Mouse (Mus musculus): ENCODE results near the gene Neb. TPM values are rescaled to one million over a fixed set of nuclear protein-coding genes. Genes with fewer than 3 reads are reported as not detected.
"Not testable (repeated sequence)": the region's sequence is repeated elsewhere in the genome, so short reads cannot be mapped to it uniquely, and the experiment has no call there.

Gene Neb
- polyA plus RNA-seq, 1 experiment from 2014 or later: 2.2 TPM

DNA sequence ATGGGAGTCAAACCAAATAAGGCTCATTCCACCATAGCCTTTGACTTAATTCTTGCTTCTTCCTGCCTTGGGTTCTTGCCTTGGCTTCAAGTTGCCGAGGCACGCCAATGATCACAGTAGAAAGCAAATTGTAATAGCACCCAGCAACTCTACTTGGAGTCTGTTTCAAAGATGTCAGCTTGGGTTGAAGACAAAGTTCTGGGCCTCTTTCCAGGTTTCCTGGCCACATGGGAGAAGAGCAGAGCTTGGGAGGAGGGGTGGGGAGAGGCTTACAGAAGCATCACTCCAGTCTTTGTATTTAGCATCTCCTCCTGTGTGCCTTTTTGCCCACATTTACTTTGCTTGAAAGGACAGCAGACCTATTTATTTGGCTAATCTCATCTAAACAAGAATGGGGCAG lies 244.9 kb downstream of the Neb start:
- no peak overlapping the region for H3K4me3 ChIP-seq (ENCODE audit: control insufficient read depth in 1 of 2, insufficient read depth in 1 of 2, low read depth in 1 of 2, low read length in 2 of 2)
- ATAC-seq (ENCODE audit: insufficient number of reproducible peaks, insufficient read depth, low FRiP score, low read depth): no peak
- peaks cover 13% of the 10 kb centered on the region for H3K36me3 ChIP-seq (ENCODE audit: control insufficient read depth, insufficient read depth, low read length)
- no peaks in the 10 kb centered on the region for H3K27me3 ChIP-seq (ENCODE audit: control insufficient read depth, insufficient read depth, low read length)
- no peak overlapping the region for H3K27ac ChIP-seq (replicated peaks in 1 of 2; ENCODE audit: control insufficient read depth in 1 of 2, insufficient read depth in 1 of 2, low read depth in 2 of 2, low read length in 2 of 2)
- WGBS: 94% methylated on average over 2 of the region's 2 CpGs
- peaks cover 0 to 5% of the 10 kb centered on the region in 2 experiments; a peak in 1 of 4 replicates for H3K4me1 ChIP-seq (ENCODE audit: control insufficient read depth in 2 of 2, insufficient read depth in 2 of 2, low read length in 2 of 2)
- H3K9ac ChIP-seq (ENCODE audit: low read length): no peak overlapping the region
- H3K4me2 ChIP-seq (ENCODE audit: low read length): no peak overlapping the region
- H3K9me3 ChIP-seq (ENCODE audit: control insufficient read depth, low read length): 0 out of 2 replicates have a peak, but pooled peaks cover 3% of the 10 kb centered on the region

- not testable (repeated sequence) for H3K9ac ChIP-seq (ENCODE audit: low read length); H3K4me1 ChIP-seq (ENCODE audit: control insufficient read depth in 2 of 2, insufficient read depth in 2 of 2, low read length in 2 of 2); ATAC-seq (ENCODE audit: insufficient number of reproducible peaks, insufficient read depth, low FRiP score, low read depth); H3K27ac ChIP-seq (replicated peaks in 1 of 2; ENCODE audit: control insufficient read depth in 1 of 2, insufficient read depth in 1 of 2, low read depth in 2 of 2, low read length in 2 of 2); H3K4me3 ChIP-seq (ENCODE audit: control insufficient read depth in 1 of 2, insufficient read depth in 1 of 2, low read depth in 1 of 2, low read length in 2 of 2); H3K27me3 ChIP-seq (ENCODE audit: control insufficient read depth, insufficient read depth, low read length); H3K4me2 ChIP-seq (ENCODE audit: low read length); H3K9me3 ChIP-seq (ENCODE audit: control insufficient read depth, low read length)
- peaks cover 14% of the 10 kb centered on the region for H3K36me3 ChIP-seq (ENCODE audit: control insufficient read depth, insufficient read depth, low read length)
- 96% methylated on average over 20 of the region's 20 CpGs for WGBS
These were observed 246.9 kb downstream of the Neb start for GRCm38 (mm10) chr2:52131370-52131769.

- Histone ChIP-seq H3K9me3 (ENCODE audit: control insufficient read depth, low read length) (no peaks in the 10 kb centered on the region), H3K27me3 (ENCODE audit: control insufficient read depth, insufficient read depth, low read length) (no peaks in the 10 kb centered on the region), H3K36me3 (ENCODE audit: control insufficient read depth, insufficient read depth, low read length) (peaks cover 96% of the 10 kb centered on the region), H3K4me3 (ENCODE audit: control insufficient read depth in 1 of 2, insufficient read depth in 1 of 2, low read depth in 1 of 2, low read length in 2 of 2) (no peak overlapping the region), H3K9ac (ENCODE audit: low read length) (no peak overlapping the region), H3K27ac (replicated peaks in 1 of 2; ENCODE audit: control insufficient read depth in 1 of 2, insufficient read depth in 1 of 2, low read depth in 2 of 2, low read length in 2 of 2) (no peak overlapping the region), H3K4me1 (ENCODE audit: control insufficient read depth in 2 of 2, insufficient read depth in 2 of 2, low read length in 2 of 2) (no peaks in the 10 kb centered on the region), H3K4me2 (ENCODE audit: low read length) (no peak overlapping the region)
- ATAC-seq (ENCODE audit: insufficient number of reproducible peaks, insufficient read depth, low FRiP score, low read depth): no peak
- 93% methylated on average over 1 of the region's 1 CpGs for WGBS
These were observed 264.2 kb downstream of the Neb start for GRCm38 (mm10) chr2:52114086-52114485.

Small RNA genes within 50 kb of the gene (microRNA-seq; reads per million reads assigned to microRNA genes)
- not detected for gene Gm22095

Other genes with a start within 250 kb of the Neb start
- 86.0 and 89.2 TPM in 2 replicates for gene Arl5a, start 46.4 kb upstream of the Neb start, polyA plus RNA-seq (2014; fragmentation: Nextera tagmentation; extraction: Ambion mirVana)

All from heart, embryonic 14.5 days (tissue).